Mouse (Mus musculus) ovary, postnatal 14 days (tissue): ENCODE measurements around the gene Prdm12.

Source experiments
- DNase-seq: peaks from one replicate; pipeline ENCODE4 v3.0.0; 2022; ENCODE audit warnings: low spot score

Gene Prdm12

GRCm38 (mm10) chr2:31639901-31640608 is at the start of gene Prdm12:
Gene Prdm12, plus strand, starts transcription at chr2:31640037.
- no peak for DNase-seq

- DNase-seq: no peak
Observed at GRCm38 (mm10) chr2:31591799-31592484, 47.9 kb upstream of the Prdm12 start.

GRCm38 (mm10) chr2:31607555-31607954 is 32.3 kb upstream of the Prdm12 start:
- no peak for DNase-seq

GRCm38 (mm10) chr2:31609859-31610261 is 30.0 kb upstream of the Prdm12 start:
- no peak for DNase-seq

- no peak for DNase-seq
Observed at GRCm38 (mm10) chr2:31610922-31611321, 28.9 kb upstream of the Prdm12 start.

GRCm38 (mm10) chr2:31611400-31611799 is 28.4 kb upstream of the Prdm12 start:
- DNase-seq: no peak

GRCm38 (mm10) chr2:31612627-31613026 is 27.2 kb upstream of the Prdm12 start:
- no peak for DNase-seq

- DNase-seq: no peak
Observed at GRCm38 (mm10) chr2:31613781-31614180, 26.1 kb upstream of the Prdm12 start.

- no peak for DNase-seq
Observed at GRCm38 (mm10) chr2:31618484-31619161, 21.2 kb upstream of the Prdm12 start.

GRCm38 (mm10) chr2:31619208-31619607 is 20.6 kb upstream of the Prdm12 start:
- DNase-seq: no peak

- no peak for DNase-seq
Observed at GRCm38 (mm10) chr2:31633531-31633930, 6.3 kb upstream of the Prdm12 start.

- DNase-seq: no peak
Observed at GRCm38 (mm10) chr2:31635281-31636137, 4.3 kb upstream of the Prdm12 start.

- no peak for DNase-seq
Observed at GRCm38 (mm10) chr2:31636138-31636741, 3.6 kb upstream of the Prdm12 start.

GRCm38 (mm10) chr2:31636742-31637141 is 3.1 kb upstream of the Prdm12 start:
- no peak for DNase-seq

GRCm38 (mm10) chr2:31637311-31637710 is 2.5 kb upstream of the Prdm12 start:
- no peak for DNase-seq

- DNase-seq: no peak
Observed at GRCm38 (mm10) chr2:31637807-31638206, 2.0 kb upstream of the Prdm12 start.

GRCm38 (mm10) chr2:31638581-31639465 is 1.0 kb upstream of the Prdm12 start:
- DNase-seq: no peak

- no peak for DNase-seq
Observed at GRCm38 (mm10) chr2:31639466-31639760, 424 bp upstream of the Prdm12 start.

- no peak for DNase-seq
Observed at GRCm38 (mm10) chr2:31640609-31641507, 1.0 kb downstream of the Prdm12 start.

- no peak for DNase-seq
Observed at GRCm38 (mm10) chr2:31641508-31641830, 1.6 kb downstream of the Prdm12 start.
